Mouse (Mus musculus) ES-E14 (cell line): ENCODE measurements around the gene BC055324. TPM values are rescaled to one million over a fixed set of nuclear protein-coding genes. Genes with fewer than 3 reads are reported as not detected.

Experiments used
- DNase-seq: peaks from one replicate; pipeline ENCODE4 v3.0.0-alpha.2; 2013; ENCODE audit warnings: low read depth, low spot score
- H3K27ac ChIP-seq: 2 replicates; pipeline ENCODE4 v1.5.1; 2012; ENCODE audit warnings: low read depth, mild to moderate bottlenecking, low read length, moderate library complexity, mixed read lengths; ENCODE audit not compliant: poor library complexity, insufficient read depth, severe bottlenecking
- H3K36me3 ChIP-seq: 2 replicates; pipeline ENCODE4 v1.6.1; 2012; ENCODE audit warnings: mild to moderate bottlenecking, low read length, moderate library complexity, mixed read lengths; ENCODE audit not compliant: control insufficient read depth, poor library complexity, insufficient read depth, severe bottlenecking
- H3K4me1 ChIP-seq, 2 experiments: fragments of 150-350 bp in 1 of 2; sonication (generic) in 1 of 2; 2 replicates each; pipeline ENCODE4 v1.6.1; 2012; ENCODE audit warnings: low read length in 2 of 2, mild to moderate bottlenecking in 1 of 2, mixed read lengths in 1 of 2; ENCODE audit not compliant: control insufficient read depth in 2 of 2, insufficient read depth in 2 of 2, poor library complexity in 1 of 2
- H3K4me3 ChIP-seq, 2 experiments: fragments of 150-350 bp in 1 of 2; sonication (generic) in 1 of 2; 2 replicates each; pipeline ENCODE4 v1.5.1; 2012; ENCODE audit warnings: low read length in 2 of 2, low read depth in 1 of 2, mild to moderate bottlenecking in 1 of 2, mixed read lengths in 1 of 2; ENCODE audit not compliant: insufficient read depth in 1 of 2, poor library complexity in 1 of 2, severe bottlenecking in 1 of 2
- H3K9ac ChIP-seq: 2 replicates; pipeline ENCODE4 v1.6.1; 2012; ENCODE audit warnings: low read depth, mild to moderate bottlenecking, low read length, mixed read lengths; ENCODE audit not compliant: poor library complexity, insufficient read depth, severe bottlenecking
- H3K9me3 ChIP-seq: fragments of 150-350 bp; sonication (generic); 2 replicates; pipeline ENCODE4 v1.6.1; 2012; ENCODE audit warnings: low read depth, mild to moderate bottlenecking, low read length; ENCODE audit not compliant: control insufficient read depth, insufficient read depth
- CHD2 ChIP-seq: IDR thresholded peaks from 2 replicates; pipeline ENCODE4 v1.6.1; 2014; ENCODE audit warnings: mild to moderate bottlenecking, low read depth, low read length, inconsistent platforms
- HCFC1 ChIP-seq: IDR thresholded peaks from 2 replicates; pipeline ENCODE4 v1.6.1; 2012; ENCODE audit warnings: low read length, inconsistent platforms, borderline replicate concordance; ENCODE audit not compliant: insufficient read depth
- MAFK ChIP-seq: IDR thresholded peaks from 2 replicates; pipeline ENCODE4 v1.6.1; 2014; ENCODE audit warnings: mild to moderate bottlenecking, low read depth, low read length, inconsistent platforms; ENCODE audit not compliant: insufficient read depth
- ZC3H11A ChIP-seq: IDR thresholded peaks from 2 replicates; pipeline ENCODE4 v1.6.1; 2012; ENCODE audit warnings: low read depth, mild to moderate bottlenecking, inconsistent platforms, low read length, borderline replicate concordance
- ZNF384 ChIP-seq: IDR thresholded peaks from 2 replicates; pipeline ENCODE4 v1.6.1; 2012; ENCODE audit warnings: low read depth, low read length, inconsistent platforms
- in situ Hi-C, 2 experiments: fragments of 600-800 bp; cut with MboI; formaldehyde crosslinking; loops; one replicate each; pipeline ENCODE4 v1.15.1; 2025; ENCODE audit warnings: low sequenced_read_pairs in 2 of 2, inconsistent platforms in 1 of 2; ENCODE audit not compliant: unreplicated experiment in 2 of 2
- total RNA-seq: library from RNA; depleted of rRNA; stranded (reverse); fragments of 300-350 nt; gene quantifications from 2 replicates; pipeline ENCODE4 v1.2.3, GENCODE M21; 2012

BC055324 gene
- total RNA-seq, 1 experiment, result 46.8 TPM

DNA sequence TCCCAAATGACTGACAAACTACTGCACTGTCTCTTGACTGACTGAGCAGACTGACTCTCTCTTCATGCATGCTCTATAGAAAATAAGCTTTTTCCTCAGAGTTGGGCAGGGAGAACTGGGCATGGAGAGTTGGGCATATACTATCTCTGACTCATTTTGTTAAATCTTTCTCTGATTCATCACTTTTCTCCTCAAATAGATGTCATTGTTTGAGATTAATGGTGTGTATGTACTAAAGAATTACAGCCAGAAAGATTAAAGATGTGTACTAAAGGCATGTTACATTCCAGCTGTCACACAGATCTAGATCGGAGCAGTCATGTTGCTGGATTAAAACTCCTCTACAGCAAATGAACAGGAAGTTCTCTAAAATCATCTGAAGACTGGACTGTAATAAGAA lies 20.1 kb downstream of the BC055324 start:
- peaks cover 6% of the 10 kb centered on the region; the same call in 1 of the 2 replicates for H3K36me3 ChIP-seq
- TF ChIP-seq CHD2 (no peak), MAFK (no peak), ZNF384 (no peak), HCFC1 (no peak), ZC3H11A (no peak)

DNA sequence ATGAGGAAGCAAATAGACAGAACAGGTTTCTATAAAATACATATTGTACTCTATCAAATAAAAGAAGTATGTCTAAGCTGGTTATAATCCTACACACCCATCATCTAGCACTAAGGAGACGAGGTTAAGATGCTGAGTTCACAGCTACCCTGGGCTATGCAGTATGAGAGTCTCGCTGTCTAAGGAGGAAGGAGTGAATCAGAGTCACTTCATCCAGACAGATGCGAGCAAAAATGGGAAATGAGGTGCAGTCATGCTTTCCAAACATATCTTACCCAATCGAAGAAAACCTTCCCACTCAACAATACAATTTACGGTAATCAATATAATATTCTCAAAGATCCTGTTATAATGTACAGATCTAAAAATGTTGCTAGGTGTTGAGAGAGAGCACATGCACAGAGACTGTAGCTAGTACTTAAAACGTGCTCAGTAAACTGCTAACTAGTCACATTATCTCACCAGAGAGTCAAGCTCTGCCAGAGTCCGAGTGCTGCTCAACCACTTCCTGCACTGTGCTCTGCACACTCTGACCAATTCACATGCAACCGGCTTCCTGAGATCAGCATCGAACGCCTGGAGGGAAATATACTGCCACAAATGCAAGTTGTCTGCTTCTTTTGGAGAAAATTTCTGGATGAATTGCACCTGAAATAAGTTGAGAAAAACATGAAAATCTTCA lies 30.4 kb downstream of the BC055324 start:
- H3K36me3 ChIP-seq, result peaks cover 11% of the 10 kb centered on the region; the same call in 1 of the 2 replicates
- no peaks in the 10 kb centered on the region for H3K9me3 ChIP-seq
- TF ChIP-seq ZC3H11A (no peak), HCFC1 (no peak), CHD2 (no peak), MAFK (no peak), ZNF384 (no peak)
- in situ Hi-C loops, result no loop called here
- no peaks in the 10 kb centered on the region for H3K4me1 ChIP-seq
- H3K27ac ChIP-seq, result no peak overlapping the region
- DNase-seq, result no peak
- no peak overlapping the region for H3K9ac ChIP-seq
- H3K4me3 ChIP-seq, result no peak overlapping the region

More for the DNA sequence above, 20.1 kb downstream of the BC055324 start:
- no peaks in the 10 kb centered on the region for H3K9me3 ChIP-seq
- H3K4me3 ChIP-seq, result no peak overlapping the region
- in situ Hi-C loops, result no loop called here
- H3K4me1 ChIP-seq, result no peaks in the 10 kb centered on the region
- H3K9ac ChIP-seq, result no peak overlapping the region
- H3K27ac ChIP-seq, result no peak overlapping the region
- DNase-seq, result no peak

DNA sequence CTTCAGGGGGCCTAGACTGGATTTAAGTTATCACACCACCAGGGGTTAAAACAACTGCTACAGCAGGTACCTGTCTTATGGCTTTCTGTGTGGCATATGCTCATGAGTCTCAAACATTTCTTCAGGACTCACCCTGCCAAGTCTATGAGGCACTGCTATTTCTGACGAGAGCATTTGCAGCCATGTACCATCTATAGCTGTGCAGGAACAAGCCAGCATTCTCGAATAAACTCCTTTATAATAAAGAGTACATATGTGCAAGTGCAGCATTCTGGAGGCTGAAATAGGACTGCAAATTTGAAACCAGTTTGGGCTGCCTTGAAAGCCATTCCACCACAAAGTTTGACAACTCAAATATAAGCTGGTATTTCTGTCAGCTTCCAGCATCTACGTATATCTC lies 36.6 kb downstream of the BC055324 start:
- Histone ChIP-seq H3K4me1 (no peaks in the 10 kb centered on the region), H3K9me3 (no peaks in the 10 kb centered on the region), H3K9ac (no peak overlapping the region), H3K27ac (no peak overlapping the region), H3K4me3 (no peak overlapping the region), H3K36me3 (peaks cover 17% of the 10 kb centered on the region)
- no peak for TF ChIP-seq ZC3H11A
- TF ChIP-seq MAFK, result no peak
- in situ Hi-C loops, result no loop called here
- no peak for DNase-seq

DNA sequence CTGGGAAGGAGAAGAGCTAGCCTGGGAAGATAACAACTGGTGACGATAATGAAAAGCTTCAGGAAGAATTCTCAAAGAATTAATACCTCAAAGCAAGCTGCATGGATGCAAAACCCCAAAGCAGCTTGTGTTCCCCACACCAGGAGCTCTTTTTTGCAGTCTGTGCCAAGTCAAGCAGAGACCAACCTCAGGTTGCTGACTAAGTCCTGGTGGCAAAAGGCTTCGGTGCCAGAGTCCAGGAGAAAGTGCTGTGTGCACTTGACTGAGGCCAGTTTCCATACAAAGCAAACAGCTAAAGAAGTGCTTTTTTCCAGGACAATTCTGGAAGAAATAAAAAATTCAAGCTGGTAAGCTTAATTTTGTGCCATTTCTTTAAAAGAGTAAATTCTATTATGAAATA lies 41.2 kb downstream of the BC055324 start:
- H3K36me3 ChIP-seq, result peaks cover 27% of the 10 kb centered on the region

GRCm38 (mm10) chr1:163942056-163942455 lies 52.5 kb downstream of the BC055324 start:
- Histone ChIP-seq H3K9me3 (no peaks in the 10 kb centered on the region), H3K4me3 (no peak overlapping the region), H3K9ac (no peak overlapping the region), H3K36me3 (peaks cover 39% of the 10 kb centered on the region), H3K27ac (no peak overlapping the region), H3K4me1 (peaks cover 0 to 2% of the 10 kb centered on the region in 2 experiments; a peak in 1 of 4 replicates)
- no peak for DNase-seq
- no peak for TF ChIP-seq HCFC1
- no peak for TF ChIP-seq MAFK
- in situ Hi-C loops, result no loop called here

More for the DNA sequence above, 41.2 kb downstream of the BC055324 start:
- no peak for DNase-seq
- H3K27ac ChIP-seq, result no peak overlapping the region
- in situ Hi-C loops, result no loop called here
- no peak overlapping the region for H3K9ac ChIP-seq
- no peaks in the 10 kb centered on the region for H3K9me3 ChIP-seq
- H3K4me1 ChIP-seq, result no peaks in the 10 kb centered on the region
- no peak for TF ChIP-seq ZNF384
- TF ChIP-seq HCFC1, result no peak
- TF ChIP-seq ZC3H11A, result no peak
- no peak for TF ChIP-seq CHD2
- TF ChIP-seq MAFK, result no peak
- H3K4me3 ChIP-seq, result no peak overlapping the region
